Mouse (Mus musculus): ENCODE results near the gene Mast3.
"Not testable (repeated sequence)": the region's sequence is repeated elsewhere in the genome, so short reads cannot be mapped to it uniquely, and the experiment has no call there.

Gene Mast3

DNA sequence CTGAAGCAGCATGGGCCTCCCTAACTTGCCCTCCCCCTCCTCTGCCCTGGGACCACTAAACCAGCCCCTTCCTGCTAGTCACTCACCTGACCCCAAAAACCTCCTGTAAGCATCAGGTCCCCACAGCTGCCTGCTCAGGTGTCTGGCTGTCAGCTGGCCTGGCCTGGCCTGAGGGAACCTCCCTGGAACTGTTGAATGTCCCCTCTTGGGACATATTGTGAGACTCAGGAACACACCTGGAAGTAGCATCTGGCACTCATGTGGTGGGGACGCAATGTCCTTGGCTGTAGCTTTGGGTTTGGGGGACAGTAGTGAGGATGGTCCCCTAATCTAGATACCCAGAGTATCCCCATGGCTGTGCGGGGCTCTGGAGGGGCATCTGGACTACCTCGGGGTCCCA is 29.2 kb upstream of the Mast3 start:
- in situ Hi-C loops (cut with MboI, MseI) = no loop called here

DNA sequence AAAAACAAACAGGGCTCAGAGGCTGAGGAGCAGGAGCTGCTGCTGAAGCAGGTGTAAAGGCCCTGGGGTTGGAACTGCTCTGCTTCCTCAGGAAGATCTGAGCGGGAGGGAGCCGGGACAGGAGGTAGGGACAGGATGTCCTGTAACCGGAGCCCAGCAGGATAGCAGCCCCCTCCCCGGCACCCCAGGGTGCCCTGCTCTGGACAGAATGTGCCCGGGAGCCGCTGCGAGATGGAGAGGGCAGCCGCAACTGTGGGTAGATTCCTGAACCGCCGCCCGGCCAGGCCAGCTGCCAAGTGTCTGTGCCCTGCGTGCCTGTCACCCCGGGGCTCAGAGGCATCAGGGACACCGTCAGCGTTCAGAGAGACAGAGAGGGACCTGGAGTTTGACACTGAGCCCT is 28.7 kb upstream of the Mast3 start:
- in situ Hi-C loops (cut with MboI, MseI) = no loop called here

DNA sequence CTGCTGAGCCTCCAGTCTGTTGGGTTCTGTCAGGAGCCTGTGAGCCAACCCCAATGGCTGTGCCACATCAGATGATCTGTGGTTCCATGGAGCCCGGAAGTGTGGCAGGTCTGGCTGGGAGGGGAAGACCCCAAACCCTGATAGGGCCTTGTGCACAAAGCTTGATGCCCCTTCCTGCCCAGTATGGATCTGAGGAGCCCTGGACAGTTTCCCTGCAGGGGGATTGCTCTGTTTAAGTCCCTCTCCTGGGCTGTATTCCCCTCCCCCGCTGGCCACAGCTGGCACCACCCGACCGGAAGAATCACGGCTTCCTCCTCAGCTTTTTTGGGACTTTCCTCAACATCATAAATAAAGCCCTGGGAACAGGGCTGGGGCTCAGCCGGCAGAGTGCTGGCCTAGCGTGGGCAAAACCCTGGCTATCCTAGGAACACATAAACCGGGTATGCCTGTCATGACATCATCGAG is 28.2 kb upstream of the Mast3 start:
- in situ Hi-C loops (cut with MboI, MseI) = no loop called here

DNA sequence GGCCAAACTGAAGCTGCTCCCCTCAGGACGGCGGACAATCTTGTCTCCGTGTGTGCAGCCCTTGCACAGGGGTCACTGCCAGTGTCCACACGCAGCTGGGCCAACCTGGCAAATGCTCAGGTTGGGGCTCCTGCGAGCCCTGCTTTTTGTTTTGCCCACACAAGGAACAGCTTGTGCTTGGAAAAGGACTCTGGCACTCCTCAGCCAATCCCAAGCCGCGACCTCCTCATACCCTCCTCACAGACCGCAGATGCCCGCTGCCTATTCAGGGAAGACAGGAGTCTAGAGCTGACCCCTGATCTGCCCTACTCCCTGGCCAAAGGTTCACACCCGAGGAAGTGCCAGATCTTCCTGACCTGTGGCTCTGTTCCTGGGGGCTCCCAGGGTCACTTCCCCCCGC is 27.5 kb upstream of the Mast3 start:
- in situ Hi-C loops (cut with MboI, MseI) = no loop called here

DNA sequence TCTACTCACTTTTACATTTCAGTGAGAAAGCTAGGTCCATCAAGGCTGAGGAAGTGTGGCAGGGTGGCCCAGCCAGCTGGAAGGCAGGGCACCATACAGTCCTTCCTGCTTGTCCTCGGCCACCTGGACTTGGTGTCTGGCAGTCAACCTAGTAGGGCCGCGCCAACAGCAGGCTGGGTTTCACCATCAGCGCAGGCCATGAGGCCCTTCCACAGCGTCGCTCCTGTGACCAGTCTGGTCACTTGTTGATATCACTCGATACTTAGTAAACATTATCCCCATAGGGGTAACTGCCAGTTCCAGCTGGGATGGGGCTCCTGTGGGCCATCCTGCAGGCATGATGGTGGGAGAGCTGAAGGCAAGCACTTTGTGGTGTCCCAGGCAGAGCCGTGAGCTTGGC is 26.7 kb upstream of the Mast3 start:
- in situ Hi-C loops (cut with MboI, MseI) = no loop called here

DNA sequence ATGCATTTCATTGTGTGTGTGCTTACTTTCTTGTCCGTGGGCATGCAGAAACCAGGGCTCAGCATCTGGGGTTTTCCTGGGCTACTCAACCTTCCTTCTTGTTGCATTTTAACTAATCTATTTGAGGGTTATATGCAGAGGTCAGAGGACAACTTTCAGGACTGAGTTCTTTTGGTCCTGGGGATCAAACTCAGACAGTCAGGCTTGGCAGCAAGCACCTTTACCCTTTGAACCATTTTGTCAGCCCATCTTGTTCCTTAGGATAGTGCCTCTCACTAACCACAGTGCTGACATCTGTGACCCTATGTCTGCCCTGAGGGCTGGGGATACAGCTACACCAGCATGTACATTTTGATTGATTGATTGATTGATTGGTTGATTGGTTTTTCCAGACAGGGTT is 22.9 kb upstream of the Mast3 start:
- in situ Hi-C loops (cut with MboI, MseI) = no loop called here

DNA sequence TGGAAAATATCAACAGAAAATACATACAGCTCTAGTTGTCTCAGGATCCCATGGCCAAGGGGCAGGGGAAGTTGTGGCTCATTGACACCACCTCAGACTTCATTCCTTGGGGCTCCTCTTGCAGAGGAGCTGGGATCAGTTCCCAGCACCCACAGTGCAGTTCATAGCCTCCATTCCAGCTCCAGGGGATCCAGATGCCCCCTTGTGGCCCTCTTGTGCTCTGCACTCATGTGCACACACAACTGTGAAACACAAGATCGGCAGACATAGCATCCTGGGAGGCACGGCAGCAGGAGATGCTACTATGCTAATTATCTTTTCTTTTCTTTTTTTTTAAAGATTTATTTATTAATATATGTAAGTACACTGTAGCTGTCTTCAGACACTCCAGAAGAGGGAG is 22.2 kb upstream of the Mast3 start:
- in situ Hi-C loops (cut with MboI, MseI) = no loop called here

DNA sequence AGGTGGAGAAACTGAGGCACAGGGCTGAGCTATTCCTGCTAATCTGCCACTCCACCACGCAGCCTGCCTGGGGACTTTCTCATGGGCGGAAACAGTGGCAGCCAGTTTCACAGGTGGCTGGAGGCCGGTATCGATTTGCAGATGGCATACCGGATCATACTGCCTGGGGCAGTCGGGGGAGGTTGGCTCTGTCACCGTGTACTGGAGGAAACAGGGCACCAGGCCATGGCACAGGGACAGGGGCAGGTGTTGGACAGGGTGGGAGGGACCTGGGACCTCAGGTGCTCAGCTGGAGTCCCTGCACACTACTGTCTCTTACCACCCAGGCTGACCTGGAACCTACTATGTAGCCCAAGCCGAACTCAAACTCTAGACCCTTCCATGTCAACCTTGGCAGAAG is 21.0 kb upstream of the Mast3 start:
- in situ Hi-C loops (cut with MboI, MseI) = no loop called here

DNA sequence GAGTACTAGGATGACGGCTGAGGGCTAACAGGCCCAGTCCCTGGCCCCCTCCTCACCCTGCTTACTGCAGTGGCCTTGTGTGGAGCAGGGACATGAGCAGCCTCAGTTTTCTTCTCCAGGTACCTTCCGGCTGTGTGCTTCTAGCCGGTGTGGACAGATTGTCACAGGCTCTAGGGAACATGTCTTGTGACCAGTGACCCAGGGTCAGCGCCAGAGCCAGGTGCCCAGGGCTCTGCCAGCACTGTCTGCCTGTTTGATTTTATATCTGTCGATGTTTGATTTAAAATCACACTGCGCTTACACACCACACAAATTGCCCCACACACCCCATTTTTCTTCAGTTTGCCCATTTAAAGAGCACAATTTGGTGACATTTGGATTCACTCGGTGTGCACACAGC is 18.9 kb upstream of the Mast3 start:
- in situ Hi-C loops (cut with MboI, MseI) = no loop called here

DNA sequence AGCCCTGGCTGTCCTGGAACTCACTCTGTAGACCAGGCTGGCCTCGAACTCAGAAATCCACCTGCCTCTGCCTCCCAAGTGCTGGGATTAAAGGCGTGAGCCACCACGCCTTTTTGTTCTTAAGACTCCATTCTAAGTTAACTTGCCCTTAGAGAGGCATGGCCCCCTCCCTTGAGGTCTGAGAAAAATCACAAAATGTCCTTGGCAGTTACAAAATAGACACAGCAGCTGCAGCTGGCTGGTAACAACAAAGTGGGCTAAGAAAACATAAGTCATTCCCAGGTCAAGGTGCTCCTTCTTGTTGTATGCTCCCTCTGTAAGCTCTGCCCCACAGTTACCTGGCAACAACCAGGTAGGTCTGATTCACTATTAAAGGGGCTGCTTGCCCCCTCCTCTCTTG is 17.7 kb upstream of the Mast3 start:
- in situ Hi-C loops (cut with MboI, MseI) = not testable (repeated sequence)

DNA sequence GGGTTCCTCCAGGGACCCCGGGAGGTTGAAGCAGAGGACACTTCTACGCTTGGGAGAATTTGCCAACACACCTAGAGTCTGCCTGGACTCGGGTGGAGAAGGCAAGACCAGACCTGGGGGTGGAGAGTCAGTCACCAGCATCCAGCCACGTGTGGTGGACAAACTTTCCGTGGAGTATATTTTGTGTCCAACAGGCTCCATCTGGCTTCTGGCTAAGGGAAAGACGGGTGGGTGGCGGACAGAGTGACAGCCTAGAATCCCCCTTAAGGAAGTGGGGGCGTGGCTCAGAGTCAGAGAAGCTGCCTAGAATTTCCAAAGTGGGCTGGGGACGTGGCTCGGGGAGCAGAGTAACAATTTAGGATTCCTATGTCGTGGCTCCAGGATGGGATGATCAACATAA is 17.1 kb upstream of the Mast3 start:
- in situ Hi-C loops (cut with MboI, MseI) = no loop called here

DNA sequence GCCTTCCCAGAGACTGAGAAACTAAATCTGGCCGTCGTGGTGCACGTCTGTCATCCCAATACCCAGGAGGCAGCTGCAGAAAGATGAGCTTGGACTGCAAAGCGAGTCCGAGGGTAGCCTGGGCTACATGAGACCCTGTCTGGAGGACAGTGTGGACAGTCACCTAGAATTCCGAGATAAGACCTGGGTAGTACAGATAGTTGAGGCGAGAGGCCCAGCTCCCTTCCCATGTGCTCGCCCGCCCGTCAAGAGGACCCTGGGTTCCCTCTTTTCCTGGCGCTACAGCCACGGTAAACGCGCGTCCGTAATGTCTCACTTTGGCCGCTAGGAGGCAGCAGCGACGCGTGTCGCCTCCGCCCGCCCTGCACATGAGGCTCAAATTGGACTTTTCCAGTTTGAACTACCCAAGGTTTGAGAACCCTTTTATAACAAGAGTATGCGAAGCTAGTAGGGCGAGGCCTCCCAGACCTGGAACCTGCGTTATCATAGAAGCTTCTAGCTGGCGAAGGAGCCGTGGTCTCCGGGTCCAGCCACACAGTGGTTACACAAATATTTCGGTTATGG is 16.6 kb upstream of the Mast3 start:
- in situ Hi-C loops (cut with MboI, MseI) = no loop called here

DNA sequence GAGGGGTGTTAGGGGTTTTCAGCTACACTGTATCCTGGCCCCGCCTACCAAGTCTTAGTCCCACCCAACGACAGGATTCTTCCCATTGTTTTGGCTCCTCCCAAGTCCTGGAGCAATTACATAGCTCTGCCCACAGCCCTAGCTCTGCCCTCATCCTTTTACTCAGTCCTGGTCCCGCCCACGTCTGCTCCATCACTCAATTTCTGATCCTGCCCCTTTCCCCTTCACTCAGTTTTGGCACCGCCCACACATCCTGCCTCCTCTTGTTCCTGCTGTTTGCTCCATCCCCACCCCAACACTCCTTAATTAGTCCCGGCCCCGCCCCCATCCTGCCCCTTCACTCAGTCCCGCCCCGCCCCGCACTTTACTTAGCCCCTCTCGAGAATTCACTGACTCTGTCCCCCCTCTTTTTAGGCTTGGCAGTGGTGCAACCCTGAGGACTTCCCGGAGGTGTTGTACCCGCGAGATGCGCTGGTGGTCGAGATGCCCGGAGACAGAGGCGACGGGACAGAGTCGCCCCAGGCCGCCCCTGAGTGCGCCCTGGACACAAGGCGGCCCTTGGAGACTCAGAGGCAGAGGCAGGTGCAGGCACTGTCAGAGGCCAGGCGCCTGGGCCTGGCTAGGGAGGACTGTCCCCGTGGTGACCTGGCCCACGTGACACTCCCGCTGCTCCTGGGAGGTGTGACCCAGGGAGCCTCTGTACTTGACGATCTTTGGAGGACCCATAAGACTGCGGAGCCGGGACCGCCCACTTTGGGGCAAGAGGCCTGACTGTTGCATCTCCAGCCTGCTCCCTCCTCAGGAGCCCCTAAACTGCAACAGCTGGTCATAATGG is 15.5 kb upstream of the Mast3 start:
- in situ Hi-C loops (cut with MboI, MseI) = no loop called here

DNA sequence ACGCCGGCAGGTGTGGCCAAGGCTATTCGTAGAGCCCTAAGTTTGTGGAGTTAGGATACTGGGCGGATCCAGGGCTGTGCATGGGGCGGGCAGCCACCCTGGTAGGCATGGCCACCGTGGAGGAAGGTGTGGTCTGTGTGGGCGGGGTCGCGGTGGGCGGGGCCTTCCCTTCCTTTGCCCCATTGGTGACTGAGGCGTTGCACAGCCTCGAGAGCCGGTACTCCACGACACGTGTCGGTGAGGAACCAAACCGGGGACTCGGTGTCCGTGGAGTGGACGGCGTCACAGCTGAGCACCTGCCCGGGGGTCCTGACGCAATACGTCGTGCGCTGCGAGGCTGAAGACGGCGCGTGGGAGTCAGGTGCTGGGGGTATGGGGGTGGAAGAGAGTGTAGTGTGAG is 11.8 kb upstream of the Mast3 start:
- in situ Hi-C loops (cut with MboI, MseI) = no loop called here

DNA sequence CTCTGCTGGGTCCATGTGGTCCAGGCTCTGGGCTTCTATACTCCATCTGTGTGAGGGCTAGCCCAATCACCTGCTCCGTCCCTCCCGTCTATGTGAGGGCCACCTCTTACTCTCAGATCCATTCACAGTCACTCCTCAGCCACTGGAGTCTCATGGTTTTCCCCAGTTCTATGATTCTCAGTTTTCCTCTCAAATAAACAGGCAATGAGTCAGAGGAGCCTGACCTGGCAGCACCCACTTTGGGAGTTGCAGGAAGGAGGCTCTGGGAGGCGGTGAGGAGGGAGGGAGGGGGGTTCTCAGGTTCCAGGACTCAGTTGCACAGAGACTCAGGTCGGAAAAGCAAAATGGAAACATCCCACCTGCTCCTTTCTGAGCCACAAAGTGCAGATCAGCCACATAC is 8.0 kb upstream of the Mast3 start:
- in situ Hi-C loops (cut with MboI, MseI) = no loop called here

DNA sequence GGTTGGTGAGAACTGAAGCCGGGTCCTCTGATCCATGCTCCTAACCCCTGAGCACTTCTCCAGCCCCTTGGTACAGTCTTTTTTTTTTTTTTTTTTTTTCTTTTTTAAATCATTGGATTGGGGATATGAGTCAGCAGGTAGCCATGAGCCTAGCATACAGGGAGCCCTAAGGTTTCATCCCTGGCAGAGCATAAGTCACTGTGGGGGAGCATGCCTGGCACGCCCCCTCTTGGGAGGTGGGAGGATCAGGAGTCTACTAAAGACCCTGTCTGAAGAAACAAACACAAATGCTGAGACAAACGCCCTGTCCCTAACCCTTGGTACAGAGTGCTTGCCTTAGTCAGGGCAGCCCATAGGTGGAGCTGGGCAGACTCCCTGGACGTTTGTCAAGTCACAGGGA is 7.2 kb upstream of the Mast3 start:
- in situ Hi-C loops (cut with MboI, MseI) = no loop called here

DNA sequence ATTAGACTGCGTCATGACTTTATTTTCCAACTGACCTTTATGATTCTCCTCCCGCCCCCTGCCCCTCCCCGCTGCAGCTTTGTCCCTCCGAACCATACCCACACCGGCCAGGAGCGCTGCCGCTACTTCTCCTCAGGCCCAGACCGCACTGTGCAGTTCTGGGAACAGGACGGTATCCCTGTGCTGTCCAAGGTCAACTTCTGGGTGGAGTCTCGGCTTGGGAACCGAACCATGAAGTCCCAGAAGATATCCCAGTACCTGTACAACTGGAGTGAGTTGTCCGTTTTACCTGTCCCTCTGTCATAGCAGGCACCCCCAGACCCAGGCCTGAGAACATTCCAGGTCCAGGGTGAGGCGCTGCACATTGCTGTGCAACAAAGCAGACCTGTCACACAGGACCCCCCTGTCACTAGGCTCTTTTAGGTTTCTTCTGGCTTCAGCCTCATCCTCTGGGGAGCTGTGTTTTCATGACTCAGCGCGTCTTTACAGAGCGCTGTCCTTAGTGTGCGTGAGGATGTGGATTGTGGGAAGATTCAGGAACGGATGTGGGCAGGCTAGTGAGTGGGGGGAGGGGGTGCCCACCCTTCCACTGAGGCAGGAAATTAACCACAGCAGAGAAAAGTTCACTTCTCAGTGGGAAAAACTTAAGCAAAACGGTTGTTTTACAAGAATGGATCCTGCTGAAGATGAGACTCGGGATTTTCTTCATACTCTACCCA is 6.3 kb upstream of the Mast3 start:
- in situ Hi-C loops (cut with MboI, MseI) = no loop called here

DNA sequence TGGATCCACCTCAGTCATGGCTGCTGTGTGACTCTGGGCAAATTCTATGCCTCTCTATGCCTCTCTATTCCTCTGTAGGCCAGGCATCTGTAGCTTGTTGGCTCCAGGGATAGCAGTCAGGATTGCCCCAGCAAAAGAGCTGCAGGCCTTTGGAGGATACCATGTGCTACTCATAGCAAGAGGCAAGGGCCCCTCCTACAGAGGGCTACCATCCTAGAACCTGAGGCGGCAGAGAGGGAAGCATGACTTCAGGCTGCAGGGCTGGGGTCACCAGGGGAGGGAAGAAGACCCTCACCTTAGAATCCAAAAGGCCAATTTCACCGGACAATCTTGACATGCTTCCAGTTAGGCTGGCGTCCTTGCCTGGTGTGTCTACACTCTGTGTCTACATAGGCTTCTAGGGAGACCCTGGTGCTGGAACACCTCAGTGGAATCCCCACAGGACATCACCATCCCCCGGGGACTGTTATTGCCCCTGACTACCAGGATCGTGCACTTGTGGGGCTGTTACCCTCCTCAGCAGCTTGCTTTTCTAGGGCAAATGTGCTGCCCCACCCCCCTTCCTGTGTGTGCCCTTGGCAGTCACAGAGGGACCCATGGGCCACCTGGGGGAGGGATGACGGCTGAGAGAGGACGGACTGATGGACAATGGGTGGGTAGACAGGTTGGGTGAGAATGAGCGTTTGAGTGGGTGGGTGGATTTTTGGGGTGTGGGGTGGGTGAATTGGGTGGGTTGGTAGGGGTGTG is 4.3 kb upstream of the Mast3 start:
- in situ Hi-C loops (cut with MboI, MseI) = no loop called here

DNA sequence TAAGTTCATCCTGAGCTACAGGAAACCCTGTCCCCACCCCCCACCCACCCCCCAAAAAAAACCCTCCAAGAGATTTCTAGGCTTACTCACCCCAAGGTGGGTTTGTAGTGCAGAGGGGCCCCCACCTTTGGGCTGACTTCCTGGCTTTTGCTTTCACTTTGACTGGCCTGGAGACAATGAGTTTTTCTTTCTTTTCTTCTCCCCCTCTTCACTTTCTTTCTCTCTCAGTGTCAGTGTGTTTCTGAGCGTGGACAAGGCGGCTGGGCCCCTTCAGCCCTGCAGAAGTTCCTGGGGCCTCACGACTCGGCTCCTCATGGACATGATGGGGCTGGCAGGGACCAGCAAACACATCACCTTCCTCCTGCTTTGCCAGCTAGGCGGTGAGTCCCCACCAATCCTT is 3.4 kb upstream of the Mast3 start, which contains the start of gene Il12rb1:
Gene Il12rb1 (plus strand): TSS at position 211 of the 400 bp plus-strand sequence.
- in situ Hi-C loops (cut with MboI, MseI) = no loop called here

DNA sequence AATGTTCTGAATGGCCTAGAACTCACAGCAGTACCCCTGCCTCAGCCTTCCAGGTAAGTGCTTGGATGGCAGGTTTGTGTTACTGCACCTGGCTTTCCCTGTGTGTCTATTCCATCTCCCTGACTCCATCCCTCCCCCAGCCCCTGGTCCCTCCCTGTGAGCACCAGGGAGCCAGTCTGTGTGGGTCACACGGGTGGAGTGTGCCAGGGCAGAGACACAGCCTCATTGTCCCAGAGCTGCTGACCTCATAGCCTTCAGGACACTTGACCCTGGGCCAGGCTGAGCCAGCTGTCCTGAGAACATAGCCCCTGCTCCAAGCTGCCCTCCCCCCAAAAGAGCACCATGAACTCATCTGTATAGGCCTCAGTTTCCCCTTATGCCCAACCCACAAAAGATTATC is 2.5 kb upstream of the Mast3 start:
- in situ Hi-C loops (cut with MboI, MseI) = no loop called here

DNA sequence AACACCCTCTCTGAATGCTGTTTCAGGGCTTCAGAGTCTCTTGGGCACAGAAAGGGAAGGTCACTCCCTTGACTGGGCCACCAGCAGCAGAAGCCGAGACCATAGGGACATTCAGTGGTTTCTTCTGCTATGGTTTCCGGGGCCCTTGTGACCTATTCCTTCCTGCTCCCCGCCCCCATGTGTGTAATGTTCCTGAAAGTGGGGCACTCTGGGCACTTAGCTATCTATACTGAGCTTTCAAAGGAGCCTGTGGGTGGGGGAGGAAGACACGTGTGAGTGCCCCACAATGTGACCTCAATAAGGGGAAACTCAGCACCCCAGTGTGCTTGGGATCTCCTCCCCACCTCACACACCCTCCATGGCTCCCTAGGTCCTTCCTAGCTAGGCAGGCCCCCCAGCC is 1.7 kb upstream of the Mast3 start:
- in situ Hi-C loops (cut with MboI, MseI) = no loop called here

Measured in T-helper 1 cell (primary cell).